Mouse (Mus musculus) cortical plate, adult 2 months (tissue): ENCODE measurements at regions not wholly inside any gene's neighbourhood (a gene's known extent, or its start where the extent isn't known, plus 50 kb on each side); places are given as distances from the start of the nearest gene placed in this dataset.

Experiments used
- CTCF ChIP-seq: fragments of 200-500 bp; IDR thresholded peaks from 2 replicates; pipeline ENCODE4 v1.5.1; 2011; ENCODE audit warnings: mild to moderate bottlenecking, control low read depth, low read length; ENCODE audit not compliant: insufficient read depth; ENCODE audit errors: extremely low read depth
- POLR2A ChIP-seq: fragments of 200-500 bp; IDR thresholded peaks from 2 replicates; pipeline ENCODE4 v1.6.1; 2011; ENCODE audit warnings: mild to moderate bottlenecking, low read length, control low read depth; ENCODE audit not compliant: insufficient read depth; ENCODE audit errors: extremely low read depth

GRCm38 (mm10) chr9:43453953-43454582 lies 143.4 kb downstream of the Trim29 start:
- TF ChIP-seq CTCF: no peak
- TF ChIP-seq POLR2A: no peak
